Mouse (Mus musculus): ENCODE measurements around the gene Atg2a.

Gene Atg2a

GRCm38 (mm10) chr19:6241274-6242107, at the start of gene Atg2a:
TSS of gene Atg2a (plus strand) at chr19:6241668.
- peak; percentile 97 to 99 for DNase-seq

- DNase-seq, result no peak
Observed at GRCm38 (mm10) chr19:6204265-6204664, 37.2 kb upstream of the Atg2a start.

- no peak for DNase-seq
Observed at GRCm38 (mm10) chr19:6206716-6207115, 34.8 kb upstream of the Atg2a start.

- DNase-seq, result no peak
Observed at GRCm38 (mm10) chr19:6216046-6216705, 25.3 kb upstream of the Atg2a start.

GRCm38 (mm10) chr19:6218606-6219005, 22.9 kb upstream of the Atg2a start:
- DNase-seq, result no peak

- peak in 1 of 2 experiments; percentile 14 for DNase-seq
Observed at GRCm38 (mm10) chr19:6226135-6226534, 15.3 kb upstream of the Atg2a start, which contains the start of gene Gpha2. TSS of gene Gpha2 (plus strand) at chr19:6226380.

GRCm38 (mm10) chr19:6226763-6227162, 14.7 kb upstream of the Atg2a start:
- peak; percentile 33 to 53 for DNase-seq

GRCm38 (mm10) chr19:6227864-6228263, 13.6 kb upstream of the Atg2a start:
- DNase-seq, result peak in 1 of 2 experiments; percentile 24

- DNase-seq, result peak; percentile 56 to 67
Observed at GRCm38 (mm10) chr19:6230411-6230810, 11.1 kb upstream of the Atg2a start.

- DNase-seq, result peak; percentile 34 to 51
Observed at GRCm38 (mm10) chr19:6231036-6231435, 10.4 kb upstream of the Atg2a start.

GRCm38 (mm10) chr19:6233647-6234046, 7.8 kb upstream of the Atg2a start:
- peak; percentile 16 to 23 for DNase-seq

GRCm38 (mm10) chr19:6234337-6235083, 7.0 kb upstream of the Atg2a start:
- DNase-seq, result peak; percentile 35 to 58

GRCm38 (mm10) chr19:6235084-6236052, 6.1 kb upstream of the Atg2a start, which contains the start of gene Ppp2r5b:
TSS of gene Ppp2r5b (minus strand) at chr19:6235872.
- peak; percentile 94 to 97 for DNase-seq

GRCm38 (mm10) chr19:6236053-6236441, 5.4 kb upstream of the Atg2a start:
- peak; percentile 93 to 96 for DNase-seq

GRCm38 (mm10) chr19:6236842-6237241, 4.6 kb upstream of the Atg2a start:
- peak; percentile 25 to 54 for DNase-seq

GRCm38 (mm10) chr19:6238740-6239139, 2.7 kb upstream of the Atg2a start:
- no peak for DNase-seq

- peak in 1 of 2 experiments; percentile 12 for DNase-seq
Observed at GRCm38 (mm10) chr19:6240136-6240535, 1.3 kb upstream of the Atg2a start.

- DNase-seq, result peak in 1 of 2 experiments; percentile 22
Observed at GRCm38 (mm10) chr19:6240725-6241124, 743 bp upstream of the Atg2a start.

GRCm38 (mm10) chr19:6242281-6242680, 813 bp downstream of the Atg2a start:
- peak; percentile 34 to 63 for DNase-seq

GRCm38 (mm10) chr19:6243226-6243625, 1.8 kb downstream of the Atg2a start:
- DNase-seq, result peak in 1 of 2 experiments; percentile 9

GRCm38 (mm10) chr19:6245806-6246205, 4.3 kb downstream of the Atg2a start:
- no peak for DNase-seq
